Mouse (Mus musculus) brain, embryonic 14.5 days (tissue): Measurements from ENCODE around the gene Trpc5.

ENCODE experiments used
- CTCF ChIP-seq: fragments of 200-500 bp; IDR thresholded peaks from 2 replicates; pipeline ENCODE4 v1.5.1; 2012; ENCODE audit warnings: inconsistent platforms, mild to moderate bottlenecking, moderate library complexity, borderline replicate concordance; ENCODE audit not compliant: insufficient read depth, insufficient read length; ENCODE audit errors: extremely low read depth
- POLR2A ChIP-seq: fragments of 200-500 bp; IDR thresholded peaks from 2 replicates; pipeline ENCODE4 v1.6.1; 2012; ENCODE audit warnings: mild to moderate bottlenecking, inconsistent platforms, borderline replicate concordance; ENCODE audit not compliant: poor library complexity, insufficient read depth, insufficient read length, severe bottlenecking; ENCODE audit errors: extremely low read depth

GRCm38 (mm10) chrX:144403526-144403925 lies 284.5 kb downstream of the Trpc5 start:
- TF ChIP-seq CTCF (peak; percentile 76), POLR2A (no peak)
